Mouse (Mus musculus): ENCODE results near the gene Pum1. TPM values are rescaled to one million over a fixed set of nuclear protein-coding genes. Genes with fewer than 3 reads are reported as not detected.

The Pum1 gene
- total RNA-seq, 2 experiments from 2014 or later, result 122 to 125 TPM

DNA sequence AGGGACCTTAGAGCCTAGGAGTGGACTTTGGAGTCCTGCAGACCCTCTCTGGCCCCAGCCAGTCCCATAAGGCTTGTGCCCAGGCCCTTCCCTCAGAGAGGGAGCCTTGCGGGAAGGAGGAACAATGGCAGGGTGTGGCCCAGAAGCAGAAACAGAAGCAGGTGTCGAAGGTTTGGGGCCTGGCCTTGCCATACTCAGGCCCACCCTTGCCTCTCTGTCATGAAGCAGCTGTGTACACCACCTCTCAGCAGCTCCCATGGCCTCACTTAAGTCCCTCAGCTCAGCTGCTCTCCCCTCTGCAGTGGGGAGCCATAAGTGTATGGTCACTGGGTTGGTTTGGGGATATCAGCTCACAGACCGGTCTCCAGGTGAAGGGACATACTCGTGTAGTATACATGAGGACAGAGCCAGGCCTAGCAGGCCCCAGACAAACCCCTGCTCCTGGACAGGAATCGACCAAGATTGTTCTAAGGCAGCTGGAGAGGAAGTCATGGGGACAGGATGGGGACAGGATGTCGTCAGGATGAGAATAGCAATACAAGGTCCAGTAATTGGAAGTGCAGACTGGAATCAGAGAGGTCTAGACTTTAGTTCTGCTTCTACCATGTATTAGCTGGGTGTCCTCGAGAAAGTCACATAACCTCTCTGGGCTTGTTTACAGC is 157.6 kb downstream of the Pum1 start:
- H3K4me3 ChIP-seq, result no peak overlapping the region
- no peak for DNase-seq (ENCODE audit: low spot score in 2 of 2)
- no peak for TF ChIP-seq CTCF (conservative IDR thresholded peaks at IDR 0.05)
- H3K27ac ChIP-seq, result peak overlapping the region; percentile 18; the same call in 1 of the 2 replicates

DNA sequence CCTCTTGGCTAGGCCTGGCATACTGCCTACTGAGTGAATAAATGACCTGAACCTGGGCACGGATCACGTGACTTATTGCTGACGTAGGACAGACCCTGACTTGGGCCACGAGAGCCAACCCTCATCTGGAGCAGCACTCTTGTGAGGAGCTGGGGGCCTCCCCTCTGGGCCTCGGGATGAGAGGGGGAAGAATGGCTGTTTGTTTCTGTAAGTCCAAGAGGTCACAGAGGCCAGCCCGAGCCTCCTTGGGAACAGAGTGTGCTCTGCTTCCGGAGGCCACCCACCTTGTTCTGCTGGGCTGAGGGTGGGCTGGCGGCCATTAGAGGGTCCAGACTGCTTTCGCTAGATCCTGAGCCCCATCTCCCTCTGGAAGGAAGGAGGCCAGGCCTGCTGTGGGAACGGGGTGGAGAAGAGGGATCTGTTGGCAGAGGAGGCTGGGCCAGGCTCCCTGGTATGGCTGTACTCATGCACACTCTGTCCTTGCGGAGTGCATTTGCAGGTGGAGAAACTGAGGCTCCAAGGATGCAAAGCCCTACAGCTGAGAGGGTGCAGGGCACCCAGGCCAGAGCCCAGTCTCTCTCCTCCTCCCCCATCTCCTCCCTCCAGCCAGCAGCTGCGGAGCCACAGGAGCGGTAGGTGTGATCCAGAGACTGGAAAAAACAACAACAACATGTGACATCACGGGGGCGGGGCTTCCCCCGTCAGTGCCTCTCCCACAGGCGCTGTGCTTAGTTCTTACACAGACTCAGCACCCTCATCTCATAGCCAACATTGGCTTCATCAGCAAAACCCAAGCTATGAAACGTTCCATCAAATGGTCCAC is 165.9 kb downstream of the Pum1 start:
- H3K4me3 ChIP-seq, result no peak overlapping the region
- peak overlapping the region; percentile 77 for H3K27ac ChIP-seq
- no peak for TF ChIP-seq CTCF (conservative IDR thresholded peaks at IDR 0.05)
- DNase-seq (ENCODE audit: low spot score in 2 of 2), result peak; percentile 49 to 56

Other genes starting within 250 kb of the Pum1 start
- gene Nkain1, start 89.1 kb upstream of the Pum1 start, total RNA-seq (2021), result 10 to 100 TPM; 34.5 to 35.5 TPM
- 100 to 1,000 TPM; 130 to 140 TPM for gene Sdc3, start 129.2 kb downstream of the Pum1 start, total RNA-seq (2021)
- 10 to 100 TPM; 33.9 to 34.0 TPM for gene Laptm5, start 249.8 kb downstream of the Pum1 start, total RNA-seq (2021)